Mouse (Mus musculus): ENCODE measurements at regions not wholly inside any gene's neighbourhood (a gene's known extent, or its start where the extent isn't known, plus 50 kb on each side); places are given as distances from the start of the nearest gene placed in this dataset.

DNA sequence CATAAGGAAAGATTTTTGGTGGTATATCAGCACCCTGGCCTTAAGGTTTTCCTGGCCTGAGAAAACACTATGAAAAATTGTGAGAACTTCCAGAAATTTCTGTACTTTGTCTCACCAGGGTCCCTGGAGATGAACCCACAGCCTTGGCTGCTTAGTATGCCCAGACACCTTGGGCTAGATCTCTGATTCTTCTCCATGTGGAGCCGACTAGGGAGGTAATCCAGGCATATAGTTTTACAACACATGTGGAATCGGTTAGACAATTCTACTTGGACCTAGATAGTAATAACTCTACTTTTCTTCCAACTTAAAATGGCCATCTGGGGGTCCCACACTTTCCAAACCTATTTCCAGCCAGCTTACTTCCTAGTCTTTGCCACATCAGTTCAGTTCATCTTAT, 460.5 kb downstream of the Adgrl2 start:
- no peak overlapping the region for H3K27ac ChIP-seq (ENCODE audit: control insufficient read depth, insufficient read depth, low read depth, low read length)
- no peak overlapping the region for H3K4me3 ChIP-seq (ENCODE audit: control insufficient read depth, low read depth, low read length)
- H3K4me1 ChIP-seq (ENCODE audit: control insufficient read depth, insufficient read depth, low read length) = no peaks in the 10 kb centered on the region
- no peaks in the 10 kb centered on the region for H3K36me3 ChIP-seq (ENCODE audit: control insufficient read depth, insufficient read depth, low read length)
- H3K27me3 ChIP-seq (ENCODE audit: control insufficient read depth, insufficient read depth, low read length) = no peaks in the 10 kb centered on the region
- no peak for TF ChIP-seq CTCF (IDR thresholded peaks at IDR 0.05; ENCODE audit: control insufficient read depth, insufficient read depth, insufficient replicate concordance, low read depth, low read length)
- TF ChIP-seq POLR2A (IDR thresholded peaks at IDR 0.05; ENCODE audit: control insufficient read depth, low read depth, low read length) = no peak

DNA sequence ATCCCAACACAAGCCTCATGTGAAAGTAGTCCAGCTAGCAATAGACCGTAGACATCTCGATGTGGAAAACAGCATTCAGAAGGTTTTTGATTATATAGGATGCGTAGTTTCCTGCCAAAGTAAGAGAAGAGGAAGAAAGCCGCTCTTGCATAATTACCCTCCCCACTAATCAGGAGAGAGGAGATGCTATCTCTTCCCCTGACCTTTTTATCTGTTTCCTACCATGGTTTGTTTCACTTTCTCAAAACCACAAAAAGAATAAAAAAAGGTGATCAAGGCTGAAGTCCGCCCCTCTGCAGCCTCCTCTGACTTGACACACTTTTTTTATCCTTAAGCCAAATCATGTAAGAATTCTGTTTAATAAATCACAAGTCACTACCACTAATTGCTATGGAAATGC, 480.0 kb downstream of the Adgrl2 start:
- Histone ChIP-seq H3K27me3 (ENCODE audit: control insufficient read depth, insufficient read depth, low read length) (no peaks in the 10 kb centered on the region), H3K4me1 (ENCODE audit: control insufficient read depth, insufficient read depth, low read length) (no peaks in the 10 kb centered on the region), H3K36me3 (ENCODE audit: control insufficient read depth, insufficient read depth, low read length) (no peaks in the 10 kb centered on the region), H3K27ac (ENCODE audit: control insufficient read depth, insufficient read depth, low read depth, low read length) (no peak overlapping the region), H3K4me3 (ENCODE audit: control insufficient read depth, low read depth, low read length) (no peak overlapping the region)
- no peak for TF ChIP-seq CTCF (IDR thresholded peaks at IDR 0.05; ENCODE audit: control insufficient read depth, insufficient read depth, insufficient replicate concordance, low read depth, low read length)
- TF ChIP-seq POLR2A (IDR thresholded peaks at IDR 0.05; ENCODE audit: control insufficient read depth, low read depth, low read length) = no peak

GRCm38 (mm10) chr3:148504928-148505327, 485.4 kb downstream of the Adgrl2 start:
- Histone ChIP-seq H3K36me3 (ENCODE audit: control insufficient read depth, insufficient read depth, low read length) (no peaks in the 10 kb centered on the region), H3K27me3 (ENCODE audit: control insufficient read depth, insufficient read depth, low read length) (no peaks in the 10 kb centered on the region), H3K4me3 (ENCODE audit: control insufficient read depth, low read depth, low read length) (no peak overlapping the region), H3K4me1 (ENCODE audit: control insufficient read depth, insufficient read depth, low read length) (no peaks in the 10 kb centered on the region), H3K27ac (ENCODE audit: control insufficient read depth, insufficient read depth, low read depth, low read length) (no peak overlapping the region)
- TF ChIP-seq CTCF (IDR thresholded peaks at IDR 0.05; ENCODE audit: control insufficient read depth, insufficient read depth, insufficient replicate concordance, low read depth, low read length) (no peak), POLR2A (IDR thresholded peaks at IDR 0.05; ENCODE audit: control insufficient read depth, low read depth, low read length) (no peak)

DNA sequence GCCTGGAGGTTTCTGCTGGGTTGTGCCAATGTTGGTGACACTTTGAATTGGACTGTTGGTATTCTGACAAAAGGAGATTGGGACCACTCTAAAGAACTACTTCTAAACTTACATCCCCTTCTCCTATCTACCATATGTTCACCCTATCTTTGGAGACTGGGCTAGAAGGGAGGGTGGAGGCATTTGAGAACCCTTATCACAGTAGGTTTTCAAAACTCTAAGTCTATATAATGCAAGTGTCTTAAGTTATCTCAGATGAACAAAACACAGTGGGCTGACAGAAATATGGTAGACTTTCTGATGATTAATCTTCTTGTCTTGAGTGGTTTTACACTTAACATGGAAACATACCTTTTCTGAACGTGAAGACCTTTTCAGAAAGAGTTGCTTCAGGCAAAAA, 486.9 kb downstream of the Adgrl2 start:
- no peaks in the 10 kb centered on the region for H3K27me3 ChIP-seq (ENCODE audit: control insufficient read depth, insufficient read depth, low read length)
- H3K27ac ChIP-seq (ENCODE audit: control insufficient read depth, insufficient read depth, low read depth, low read length) = no peak overlapping the region
- H3K4me3 ChIP-seq (ENCODE audit: control insufficient read depth, low read depth, low read length) = no peak overlapping the region
- TF ChIP-seq POLR2A (IDR thresholded peaks at IDR 0.05; ENCODE audit: control insufficient read depth, low read depth, low read length) = no peak
- no peak for TF ChIP-seq CTCF (IDR thresholded peaks at IDR 0.05; ENCODE audit: control insufficient read depth, insufficient read depth, insufficient replicate concordance, low read depth, low read length)
- H3K36me3 ChIP-seq (ENCODE audit: control insufficient read depth, insufficient read depth, low read length) = no peaks in the 10 kb centered on the region
- no peaks in the 10 kb centered on the region for H3K4me1 ChIP-seq (ENCODE audit: control insufficient read depth, insufficient read depth, low read length)

DNA sequence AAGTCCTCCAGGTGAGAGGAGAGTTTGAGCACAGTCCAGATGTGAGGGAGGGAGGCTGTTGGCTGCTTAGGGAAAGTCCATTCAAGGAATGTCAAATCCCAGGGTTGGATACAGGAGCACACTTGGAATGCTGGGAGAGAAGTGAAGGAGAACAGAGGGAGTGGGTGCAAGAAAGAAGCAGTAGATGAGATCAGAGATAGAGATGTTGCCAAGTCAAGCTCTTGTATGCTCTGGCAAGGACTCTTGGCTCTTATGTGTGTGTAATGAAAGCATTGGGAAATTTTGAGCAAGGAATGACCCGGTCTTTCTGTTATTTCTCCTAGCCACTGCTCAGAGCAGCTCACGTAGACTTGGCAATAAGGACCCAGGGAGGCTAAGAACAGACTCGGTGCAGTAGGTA, 488.6 kb downstream of the Adgrl2 start:
- no peaks in the 10 kb centered on the region for H3K36me3 ChIP-seq (ENCODE audit: control insufficient read depth, insufficient read depth, low read length)
- no peak overlapping the region for H3K4me3 ChIP-seq (ENCODE audit: control insufficient read depth, low read depth, low read length)
- no peaks in the 10 kb centered on the region for H3K4me1 ChIP-seq (ENCODE audit: control insufficient read depth, insufficient read depth, low read length)
- H3K27ac ChIP-seq (ENCODE audit: control insufficient read depth, insufficient read depth, low read depth, low read length) = no peak overlapping the region
- H3K27me3 ChIP-seq (ENCODE audit: control insufficient read depth, insufficient read depth, low read length) = no peaks in the 10 kb centered on the region
- TF ChIP-seq POLR2A (IDR thresholded peaks at IDR 0.05; ENCODE audit: control insufficient read depth, low read depth, low read length) (no peak), CTCF (IDR thresholded peaks at IDR 0.05; ENCODE audit: control insufficient read depth, insufficient read depth, insufficient replicate concordance, low read depth, low read length) (no peak)

DNA sequence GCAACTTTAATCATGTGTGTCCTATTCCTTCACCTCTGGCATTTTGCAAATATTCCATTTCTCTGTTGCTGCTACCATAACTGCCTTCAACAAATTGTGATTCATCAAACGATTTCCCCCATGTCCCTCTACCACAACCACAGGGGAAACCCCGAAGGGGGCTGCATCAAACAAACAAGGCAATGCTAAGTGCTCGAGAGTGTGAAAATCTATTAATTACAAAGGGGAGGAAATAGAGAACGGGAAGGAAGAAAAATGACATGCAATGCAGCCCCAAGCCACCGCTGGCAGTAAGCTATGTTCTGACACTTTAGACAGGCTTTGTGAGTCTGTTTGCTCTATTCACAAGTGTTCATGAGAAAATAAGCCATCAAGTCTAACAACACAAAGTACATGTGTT, 493.7 kb downstream of the Adgrl2 start:
- Histone ChIP-seq H3K27me3 (ENCODE audit: control insufficient read depth, insufficient read depth, low read length) (no peaks in the 10 kb centered on the region), H3K27ac (ENCODE audit: control insufficient read depth, insufficient read depth, low read depth, low read length) (no peak overlapping the region), H3K4me1 (ENCODE audit: control insufficient read depth, insufficient read depth, low read length) (no peaks in the 10 kb centered on the region), H3K4me3 (ENCODE audit: control insufficient read depth, low read depth, low read length) (no peak overlapping the region), H3K36me3 (ENCODE audit: control insufficient read depth, insufficient read depth, low read length) (no peaks in the 10 kb centered on the region)
- TF ChIP-seq CTCF (IDR thresholded peaks at IDR 0.05; ENCODE audit: control insufficient read depth, insufficient read depth, insufficient replicate concordance, low read depth, low read length) (no peak), POLR2A (IDR thresholded peaks at IDR 0.05; ENCODE audit: control insufficient read depth, low read depth, low read length) (no peak)

GRCm38 (mm10) chr3:148491287-148491686, 499.1 kb downstream of the Adgrl2 start:
- no peak overlapping the region for H3K27ac ChIP-seq (ENCODE audit: control insufficient read depth, insufficient read depth, low read depth, low read length)
- no peaks in the 10 kb centered on the region for H3K27me3 ChIP-seq (ENCODE audit: control insufficient read depth, insufficient read depth, low read length)
- no peaks in the 10 kb centered on the region for H3K36me3 ChIP-seq (ENCODE audit: control insufficient read depth, insufficient read depth, low read length)
- H3K4me1 ChIP-seq (ENCODE audit: control insufficient read depth, insufficient read depth, low read length) = no peaks in the 10 kb centered on the region
- no peak overlapping the region for H3K4me3 ChIP-seq (ENCODE audit: control insufficient read depth, low read depth, low read length)
- TF ChIP-seq CTCF (IDR thresholded peaks at IDR 0.05; ENCODE audit: control insufficient read depth, insufficient read depth, insufficient replicate concordance, low read depth, low read length) (no peak), POLR2A (IDR thresholded peaks at IDR 0.05; ENCODE audit: control insufficient read depth, low read depth, low read length) (no peak)

- no peak overlapping the region for H3K27ac ChIP-seq (ENCODE audit: control insufficient read depth, insufficient read depth, low read depth, low read length)
- no peaks in the 10 kb centered on the region for H3K4me1 ChIP-seq (ENCODE audit: control insufficient read depth, insufficient read depth, low read length)
- no peak overlapping the region for H3K4me3 ChIP-seq (ENCODE audit: control insufficient read depth, low read depth, low read length)
- H3K36me3 ChIP-seq (ENCODE audit: control insufficient read depth, insufficient read depth, low read length) = no peaks in the 10 kb centered on the region
- H3K27me3 ChIP-seq (ENCODE audit: control insufficient read depth, insufficient read depth, low read length) = no peaks in the 10 kb centered on the region
- TF ChIP-seq CTCF (IDR thresholded peaks at IDR 0.05; ENCODE audit: control insufficient read depth, insufficient read depth, insufficient replicate concordance, low read depth, low read length) (no peak), POLR2A (IDR thresholded peaks at IDR 0.05; ENCODE audit: control insufficient read depth, low read depth, low read length) (no peak)
These were observed 501.2 kb downstream of the Adgrl2 start for GRCm38 (mm10) chr3:148489201-148489600.

Measured in testis, adult 2 months (tissue).